Mouse (Mus musculus): ENCODE measurements around the gene Gm21887.
"Not testable (repeated sequence)": the region's sequence is repeated elsewhere in the genome, so short reads cannot be mapped to it uniquely, and the experiment has no call there.

DNA sequence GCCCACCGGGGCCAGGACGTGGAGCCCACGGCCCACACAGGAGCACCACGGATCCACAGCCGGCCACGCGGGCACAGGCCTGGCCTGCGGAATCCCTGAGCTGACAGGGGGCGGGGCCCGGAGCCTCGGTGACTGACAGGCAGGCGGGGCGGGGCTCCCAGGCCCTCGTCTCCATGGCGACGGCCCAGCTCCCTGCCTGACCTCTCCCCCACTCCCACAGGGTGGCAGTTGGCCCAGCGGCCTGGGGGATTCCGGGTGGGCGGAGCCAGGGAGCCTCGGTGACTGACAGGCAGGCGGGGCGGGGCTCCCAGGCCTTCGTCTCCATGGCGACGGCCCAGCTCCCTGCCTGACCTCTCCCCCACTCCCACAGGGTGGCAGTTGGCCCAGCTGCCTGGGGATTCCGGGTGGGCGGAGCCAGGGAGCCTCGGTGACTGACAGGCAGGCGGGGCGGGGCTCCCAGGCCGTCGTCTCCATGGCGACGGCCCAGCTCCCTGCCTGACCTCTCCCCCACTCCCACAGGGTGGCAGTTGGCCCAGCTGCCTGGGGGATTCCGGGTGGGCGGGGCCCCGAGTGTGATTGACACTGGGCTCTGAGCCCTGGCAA, 11.5 kb upstream of the Gm21887 start:
- TF ChIP-seq POLR2A (IDR thresholded peaks at IDR 0.05; ENCODE audit: borderline replicate concordance, control insufficient read depth, low read depth, low read length); CTCF (IDR thresholded peaks at IDR 0.05; ENCODE audit: control insufficient read depth, insufficient read depth, low read length): not testable (repeated sequence)
